In the genomic region with DNA sequence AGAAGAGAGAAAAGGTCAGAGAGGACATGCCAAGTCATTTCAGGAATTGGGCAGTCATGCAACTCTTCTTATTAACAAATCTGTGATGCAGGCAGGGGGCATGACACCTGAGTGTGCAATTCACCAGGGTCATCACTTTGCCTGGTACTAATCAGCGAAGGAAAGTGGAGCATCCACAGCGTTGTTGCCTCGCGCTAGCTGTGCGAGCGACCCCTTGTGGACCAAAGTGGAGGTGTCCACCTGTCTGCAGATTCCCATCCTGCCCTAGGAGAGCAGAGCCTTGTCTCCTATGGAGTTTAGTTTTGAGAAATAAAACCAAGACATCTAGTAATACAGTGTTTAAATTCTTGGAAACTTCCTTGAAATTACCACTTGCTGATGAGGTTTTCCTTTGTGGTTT, we compare ENCODE assay signal across 9 mouse cellular contexts.
DNase-seq lines count a peak whose midpoint lies in the region; ATAC-seq and TF ChIP-seq lines count a peak whose summit lies in the region.
"Had no signal": no experiment of that assay in that cellular context is flagged by ENCODE, and none has a peak within 500 bp of the region (broad histone marks: within the 10 kb centered on the region; RNA-seq: fewer than 3 reads in every experiment).

No protein-coding gene starts in this region.

- peak; percentile 93 for TF ChIP-seq CTCF in layer of hippocampus, adult 2 months (conservative IDR thresholded peaks at IDR 0.05)

- no peak; the same call in 1 of the 2 replicates for ATAC-seq in cerebellum, adult (ENCODE audit: insufficient number of reproducible peaks, low FRiP score, low TSS enrichment)

- H3K27ac ChIP-seq in layer of hippocampus, adult 2 months, result no peak overlapping the region
- H3K27ac ChIP-seq: liver, embryonic 13.5 days had no signal

- peak; percentile 41 for DNase-seq in cerebellum, adult 11 months
- peak; percentile 24 for DNase-seq in ovary, postnatal 36 days (ENCODE audit: low spot score)
- DNase-seq in ovary, postnatal 10 days (ENCODE audit: low spot score), result no peak
- peak; percentile 66 for DNase-seq in embryo, embryonic 11 days
- DNase-seq in layer of hippocampus, adult 2 months (ENCODE audit: low spot score in 2 of 2), result peak in 1 of 2 experiments; percentile 72
- peak; percentile 16 for DNase-seq in lung, postnatal 36 days
- DNase-seq in c-Kit-positive CD71-positive TER-119-positive erythroid progenitor cells, embryonic 14.5 days (ENCODE audit: low spot score), result no peak
- DNase-seq: liver, embryonic 13.5 days had no signal

- H3K4me3 ChIP-seq in layer of hippocampus, adult 2 months, result no peak overlapping the region
- H3K4me3 ChIP-seq: liver, embryonic 13.5 days had no signal

Comparison
In these comparisons a context has a peak if more than half of its experiments do, and no peak if none do; other contexts are left out.
1. DNase-seq: peak in cerebellum, adult 11 months (single experiment), ovary, postnatal 36 days (single experiment), embryo, embryonic 11 days (single experiment) and lung, postnatal 36 days (single experiment); none in ovary, postnatal 10 days (single experiment) and c-Kit-positive CD71-positive TER-119-positive erythroid progenitor cells, embryonic 14.5 days (single experiment).